Mouse (Mus musculus) natural killer cell, adult 2 months (primary cell): ENCODE data around the gene Anapc11.

Experiments
- DNase-seq, 2 experiments: peaks; one replicate each; pipeline ENCODE4 v3.0.0; 2022; ENCODE audit warnings: low spot score in 2 of 2

Anapc11 gene

DNA sequence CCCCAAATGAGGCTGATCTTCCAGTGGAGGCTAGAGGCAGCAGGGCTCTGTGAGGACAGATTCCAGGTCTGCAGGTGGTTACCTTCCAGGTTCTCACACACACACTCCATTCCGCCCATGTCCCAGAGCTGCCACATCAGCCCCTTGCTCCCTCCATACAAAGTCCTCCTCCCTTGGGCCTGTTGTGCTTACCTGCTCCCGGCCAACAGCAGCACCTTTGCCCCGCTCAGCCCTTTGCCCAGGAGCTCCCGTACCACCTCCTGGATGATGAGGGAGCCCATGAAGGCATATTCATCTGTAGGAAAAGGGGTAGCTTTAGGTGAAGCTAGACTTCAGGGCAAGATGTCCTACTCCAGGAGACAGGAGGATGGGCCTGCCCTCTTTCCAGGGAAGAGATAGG is 59.1 kb downstream of the Anapc11 start:
- DNase-seq, result no peak
